Mouse (Mus musculus): Measurements from ENCODE around the gene Cldn20. TPM values are rescaled to one million over a fixed set of nuclear protein-coding genes. Genes with fewer than 3 reads are reported as not detected.
A peak's percentile ranks its signal among the peaks of the same experiment; 100 is the strongest.

The Cldn20 gene
- total RNA-seq, 2 experiments from 2014 or later: 1.4 to 1.8 TPM

DNA sequence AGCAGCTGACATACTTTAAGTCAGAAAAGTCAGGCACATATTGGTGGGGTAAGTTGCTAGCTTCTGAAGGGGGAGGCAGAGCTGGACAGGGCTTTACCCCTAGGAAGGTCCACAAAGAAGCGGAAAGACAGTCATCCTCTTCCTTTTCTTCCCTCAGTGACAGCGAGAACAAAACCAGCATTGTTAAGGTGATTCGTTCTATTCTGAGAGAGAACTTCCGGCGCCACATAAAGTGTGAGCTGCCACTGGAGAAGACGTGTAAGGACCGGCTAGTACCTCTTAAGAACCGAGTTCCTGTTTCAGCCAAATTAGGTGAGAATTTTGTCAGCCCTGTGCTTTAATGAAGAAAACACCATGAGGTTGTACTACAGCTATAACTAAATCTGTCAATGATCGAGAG, 15.9 kb upstream of the Cldn20 start:
- intact Hi-C loops (cut with DNase I): no loop called here
- no peak for DNase-seq (ENCODE audit: low spot score in 2 of 2)

DNA sequence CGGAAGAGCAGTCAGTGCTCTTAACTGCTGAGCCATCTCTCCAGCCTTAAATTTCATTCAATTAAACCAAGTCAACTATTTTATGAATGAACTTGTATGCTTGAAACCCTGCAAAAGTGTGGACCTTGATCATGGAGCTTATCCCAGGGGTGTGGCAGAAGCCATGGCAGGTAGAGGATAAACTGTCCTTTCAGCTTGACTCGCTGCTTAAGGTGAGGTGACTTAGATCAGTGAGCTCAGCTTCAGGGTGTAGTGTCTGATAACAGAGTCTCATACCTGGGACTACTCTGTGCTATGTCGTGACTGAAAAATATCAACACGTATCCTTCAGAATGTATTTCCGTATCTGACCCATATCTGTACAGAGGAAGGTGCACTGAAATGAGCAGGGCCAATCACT, 12.0 kb upstream of the Cldn20 start:
- intact Hi-C loops (cut with DNase I): no loop called here
- no peak for DNase-seq (ENCODE audit: low spot score in 2 of 2)

DNA sequence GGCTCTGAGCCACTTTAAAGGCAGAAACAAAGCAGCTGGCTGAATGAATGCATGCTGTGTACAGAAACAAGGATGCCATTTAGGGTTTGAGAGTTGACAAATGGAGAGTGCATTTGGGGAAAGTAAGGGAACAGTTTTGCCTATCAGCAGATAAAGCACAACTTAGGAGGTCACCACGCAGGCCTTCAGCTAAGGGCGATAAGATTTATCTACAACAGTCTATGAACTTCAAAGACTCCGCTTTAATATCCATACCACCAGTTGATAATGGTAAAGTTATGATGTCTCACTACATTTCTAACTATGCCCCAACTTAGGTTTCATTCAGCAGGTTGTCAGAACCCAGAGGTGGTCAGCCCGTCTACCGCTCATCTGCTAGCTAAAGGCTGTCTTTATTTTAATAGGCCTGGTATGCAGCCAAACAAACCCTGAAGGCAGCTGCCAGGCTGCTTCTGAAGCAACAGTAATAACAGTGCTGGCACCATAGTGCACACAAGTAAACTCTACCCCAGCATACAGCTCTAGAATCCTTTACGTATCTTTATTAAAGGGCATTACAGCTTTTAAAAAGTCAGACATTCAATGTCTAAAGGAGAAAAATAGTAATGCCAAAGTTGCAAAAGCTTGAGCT, 4.4 kb upstream of the Cldn20 start:
- DNase-seq (ENCODE audit: low spot score in 2 of 2): no peak

DNA sequence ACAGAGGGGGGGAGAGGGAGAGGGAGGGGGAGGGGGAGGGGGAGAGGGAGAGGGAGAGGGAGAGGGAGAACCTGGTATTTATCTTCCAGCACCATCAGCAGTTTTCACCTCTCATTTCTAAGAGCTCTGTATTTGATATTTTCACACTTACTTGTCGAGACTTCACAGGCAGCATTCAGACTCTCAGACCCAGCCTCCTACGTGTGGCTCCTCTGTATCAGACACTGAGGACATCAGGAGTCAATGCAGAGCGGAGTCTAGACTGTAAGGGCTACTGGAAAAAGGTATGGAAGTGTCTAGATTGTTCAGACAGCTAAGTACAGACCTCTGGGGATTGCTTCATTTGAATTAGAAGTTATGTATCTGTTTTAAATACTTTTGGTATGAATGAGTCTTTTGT, 2.8 kb upstream of the Cldn20 start:
- no peak for DNase-seq (ENCODE audit: low spot score in 2 of 2)
- intact Hi-C loops (cut with DNase I): no loop called here

More for the DNA sequence above, 4.4 kb upstream of the Cldn20 start:
- intact Hi-C loops (cut with DNase I): no loop called here

DNA sequence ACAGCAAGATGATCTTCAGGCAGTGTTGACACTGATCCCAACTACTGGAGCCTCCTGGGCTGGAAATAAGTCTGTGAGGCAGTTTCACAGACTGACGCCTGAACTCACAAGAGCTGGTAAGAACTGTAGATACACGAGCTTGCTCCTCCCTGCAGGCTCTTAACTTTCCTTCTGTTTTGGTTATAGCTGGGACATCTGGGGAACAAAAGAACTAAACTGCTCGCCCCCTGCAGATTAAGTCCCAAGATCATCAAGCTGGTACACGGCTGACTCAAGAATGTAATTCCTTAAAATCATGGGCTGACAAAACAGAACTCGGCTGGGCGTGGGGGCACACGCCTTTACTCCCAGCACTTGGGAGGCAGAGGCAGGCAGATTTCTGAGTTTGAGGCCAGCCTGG, 1.8 kb upstream of the Cldn20 start:
- DNase-seq (ENCODE audit: low spot score in 2 of 2): no peak
- intact Hi-C loops (cut with DNase I): no loop called here

DNA sequence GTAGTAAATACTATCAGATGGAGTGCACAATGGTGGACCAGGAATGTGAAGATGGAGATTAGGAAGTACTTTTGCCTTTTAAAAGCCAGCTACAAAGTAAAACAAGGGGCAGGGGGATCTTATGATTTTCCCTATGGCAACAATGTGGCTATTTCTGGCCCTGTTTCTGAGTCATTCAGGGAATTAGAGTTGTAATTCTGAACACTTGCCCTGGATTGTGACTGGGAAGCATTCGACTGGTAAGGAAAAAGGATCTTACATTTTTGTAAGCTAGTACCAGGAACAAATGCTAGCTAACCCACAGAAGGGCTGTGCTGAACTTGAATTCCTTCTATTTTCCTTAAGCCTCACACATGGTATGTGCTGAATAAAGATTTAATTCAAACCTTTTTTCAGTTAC, 713 bp upstream of the Cldn20 start:
- no peak for DNase-seq (ENCODE audit: low spot score in 2 of 2)
- intact Hi-C loops (cut with DNase I): no loop called here

DNA sequence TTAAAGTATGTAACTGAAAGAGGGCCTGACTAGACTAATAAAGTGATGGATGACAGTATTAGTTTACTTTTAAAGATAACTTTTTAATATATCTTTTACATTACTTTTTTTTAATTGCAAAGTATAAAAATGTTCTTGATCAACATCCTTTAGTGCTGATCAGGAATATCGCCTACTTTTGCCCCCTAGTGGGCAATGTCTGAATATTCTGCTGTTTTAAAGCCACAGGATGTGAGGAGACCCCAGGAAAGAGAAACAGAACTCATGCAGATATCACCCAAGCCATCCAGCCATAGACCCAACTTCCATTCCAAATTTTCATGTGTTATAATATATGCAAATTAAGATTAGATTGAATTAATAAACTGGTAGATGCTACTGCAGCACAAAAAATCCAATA, 1.1 kb downstream of the Cldn20 start:
- peak in 1 of 2 experiments; percentile 52 for DNase-seq (ENCODE audit: low spot score in 2 of 2)
- intact Hi-C loops (cut with DNase I): no loop called here

DNA sequence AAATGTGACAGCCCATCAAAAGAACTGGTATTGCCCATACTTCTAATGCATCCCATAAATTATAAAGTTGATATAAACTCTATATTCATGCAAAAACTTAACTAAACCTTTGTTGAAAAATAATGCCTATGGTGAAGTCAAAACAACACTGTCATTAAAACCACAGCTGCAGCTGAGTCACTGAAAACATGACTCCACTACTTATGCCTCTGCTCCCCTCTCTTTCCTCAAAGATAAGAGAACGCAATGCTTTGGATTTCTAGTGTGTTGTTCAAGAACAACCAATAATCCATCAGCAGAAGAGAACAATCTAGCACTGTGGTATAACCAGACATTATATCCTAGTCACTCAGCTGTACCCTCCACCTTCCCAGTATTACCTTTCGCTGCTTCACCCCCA, 8.0 kb downstream of the Cldn20 start:
- DNase-seq (ENCODE audit: low spot score in 2 of 2): no peak
- intact Hi-C loops (cut with DNase I): no loop called here

DNA sequence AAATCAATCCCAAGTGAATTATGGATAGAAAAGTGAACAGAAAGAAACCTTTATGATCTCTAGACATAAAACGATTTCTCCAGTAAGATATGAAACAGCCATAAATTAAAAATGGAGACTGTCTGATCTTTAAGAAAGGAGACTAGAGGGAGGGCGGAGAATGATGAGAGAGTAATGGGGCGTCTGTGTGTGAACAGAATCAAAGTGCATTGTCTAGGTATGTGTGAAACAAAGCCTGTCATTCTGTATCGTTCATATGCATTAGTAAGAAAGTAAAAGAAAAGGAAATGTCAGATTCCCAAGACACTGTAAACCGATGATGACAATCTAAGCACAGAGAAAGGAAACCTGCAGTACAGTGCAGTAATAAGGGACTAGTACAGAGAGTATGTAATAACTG, 8.7 kb downstream of the Cldn20 start:
- no peak for DNase-seq (ENCODE audit: low spot score in 2 of 2)
- intact Hi-C loops (cut with DNase I): no loop called here

DNA sequence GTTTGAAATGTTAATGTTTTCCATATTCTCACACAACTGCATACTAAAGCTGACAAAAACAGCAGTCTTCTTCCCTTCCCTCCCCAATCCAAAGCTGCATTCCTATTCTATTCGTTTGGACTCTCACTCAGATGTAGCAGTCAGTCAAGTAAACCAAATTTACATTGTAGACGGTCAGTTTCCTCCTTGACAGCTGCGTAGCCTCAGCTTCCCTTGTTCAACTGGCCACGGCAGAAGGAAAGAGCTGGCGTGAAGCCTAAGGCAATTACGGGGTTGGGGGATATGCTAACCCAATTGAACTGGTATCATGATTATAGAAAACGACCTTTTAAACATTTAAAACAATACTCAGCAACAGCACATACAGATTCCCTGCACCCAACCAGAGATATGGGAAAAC, 15.4 kb downstream of the Cldn20 start:
- no peak for DNase-seq (ENCODE audit: low spot score in 2 of 2)
- intact Hi-C loops (cut with DNase I): no loop called here

DNA sequence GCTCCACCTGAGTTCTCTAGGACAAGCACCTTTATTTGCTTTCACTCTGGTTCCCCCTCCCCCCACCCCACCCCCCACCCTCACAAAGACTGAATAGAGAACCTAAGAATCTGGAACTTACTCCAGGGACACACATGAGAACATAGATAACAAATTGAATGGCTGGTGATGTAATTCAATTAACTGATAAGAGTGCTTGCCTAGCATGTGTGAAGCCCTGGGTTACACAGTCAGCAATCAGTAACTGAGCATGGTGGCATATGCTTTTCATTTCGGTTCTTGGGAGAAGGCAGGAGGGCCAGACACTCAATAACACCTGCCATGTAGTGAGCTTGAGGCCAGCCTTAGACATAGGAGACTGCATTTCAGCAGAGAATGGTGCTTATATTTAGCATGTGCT, 23.9 kb downstream of the Cldn20 start:
- intact Hi-C loops (cut with DNase I): no loop called here
- no peak for DNase-seq (ENCODE audit: low spot score in 2 of 2)

DNA sequence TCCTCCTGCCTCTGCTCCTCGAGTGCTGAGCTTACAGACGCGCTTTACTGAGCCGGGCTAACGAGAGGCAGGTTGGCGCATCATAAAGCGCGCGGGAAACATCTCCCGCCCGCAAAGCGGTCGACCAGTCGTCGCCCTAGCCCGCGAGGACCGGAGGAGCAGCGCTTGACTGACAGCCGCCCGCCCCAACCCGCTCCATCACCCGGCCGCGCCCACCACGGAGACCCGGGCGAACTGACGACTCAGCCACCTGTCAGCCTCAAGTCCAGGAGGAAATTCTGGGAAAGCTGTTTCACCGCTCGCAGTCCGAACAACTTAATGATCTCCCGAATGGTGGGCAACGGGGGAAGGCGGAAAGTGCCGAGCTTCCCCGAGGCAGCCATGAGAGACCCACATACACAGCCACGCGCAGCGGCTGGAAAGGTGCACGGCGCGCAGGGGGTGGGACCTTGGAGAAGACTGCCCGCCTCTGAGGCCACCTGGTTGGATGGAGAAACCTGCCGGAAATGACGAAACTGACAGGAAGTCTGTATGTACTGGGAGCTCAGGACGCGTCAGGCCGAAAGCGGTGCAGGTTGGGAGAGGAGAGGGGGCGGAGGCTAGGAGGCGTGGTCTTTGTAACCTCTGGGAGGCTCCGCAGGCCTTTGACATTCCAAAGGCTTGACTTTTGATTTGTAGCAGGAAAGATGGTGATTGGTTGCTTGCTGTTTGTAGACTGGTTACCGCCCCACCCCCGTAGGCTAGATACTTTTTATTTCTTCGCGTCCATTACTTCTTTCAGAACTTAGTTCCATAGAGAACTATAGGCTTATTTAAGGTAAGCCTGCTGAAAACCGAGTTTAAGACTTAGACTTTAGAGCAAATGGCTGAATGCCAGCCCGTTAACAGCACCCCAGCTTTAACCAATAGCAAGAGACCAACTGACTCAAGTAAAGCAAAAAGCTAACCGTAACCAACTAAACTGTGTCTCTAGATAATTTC, 25.3 kb downstream of the Cldn20 start, which contains the start of gene Tfb1m:
TSS of gene Tfb1m (minus strand) at position 451 of the 981 bp plus-strand sequence.
- intact Hi-C loops (cut with DNase I): no loop called here

DNA sequence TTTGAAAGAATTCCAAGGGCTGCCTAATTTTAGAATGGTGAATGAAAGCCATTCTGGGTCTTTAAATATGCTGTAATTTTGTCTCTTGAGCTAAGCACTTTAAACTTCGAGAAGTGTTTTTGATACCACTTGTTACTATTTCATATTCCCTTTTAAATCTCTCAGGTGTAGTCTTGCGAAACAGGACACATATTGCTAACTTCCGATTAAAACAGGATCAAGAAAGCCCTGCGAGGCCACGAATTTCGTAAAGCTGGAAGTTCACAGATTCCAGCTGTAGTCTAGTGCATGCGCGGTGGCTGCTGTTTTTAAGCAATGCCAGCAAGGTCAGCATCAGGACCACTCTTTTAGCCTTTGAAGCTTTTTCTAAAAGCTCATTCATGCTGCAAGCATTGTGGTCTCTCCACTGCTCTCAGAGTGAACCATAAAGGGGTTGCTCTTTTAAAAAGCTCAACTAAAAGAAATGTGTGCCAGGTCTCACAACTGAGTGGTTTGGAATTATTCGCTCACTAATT, 26.1 kb downstream of the Cldn20 start:
- DNase-seq (ENCODE audit: low spot score in 2 of 2): no peak
- intact Hi-C loops (cut with DNase I): no loop called here

More for the DNA sequence above, 25.3 kb downstream of the Cldn20 start, which contains the start of gene Tfb1m:
- DNase-seq (ENCODE audit: low spot score in 2 of 2): peak; percentile 97 to 99

DNA sequence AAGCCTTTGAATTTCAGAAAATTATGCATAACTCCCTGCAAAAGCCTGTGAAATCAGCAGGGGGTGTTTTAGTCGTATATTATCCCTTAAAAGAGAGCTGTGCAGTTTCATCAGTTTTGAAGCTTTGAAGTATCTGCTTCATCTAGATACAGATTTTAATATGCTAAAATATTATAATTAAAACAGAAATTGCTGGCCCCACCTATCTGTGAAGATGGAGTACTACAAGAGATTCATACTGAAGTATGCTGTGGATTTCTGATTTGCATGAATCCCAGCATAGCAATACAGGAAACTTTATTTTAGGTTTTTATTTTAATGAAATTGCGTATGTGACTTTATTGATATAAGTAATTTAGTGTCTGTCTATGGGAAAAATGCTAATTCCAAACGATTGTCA, 28.2 kb downstream of the Cldn20 start:
- DNase-seq (ENCODE audit: low spot score in 2 of 2): peak; percentile 32 to 51
- intact Hi-C loops (cut with DNase I): no loop called here

DNA sequence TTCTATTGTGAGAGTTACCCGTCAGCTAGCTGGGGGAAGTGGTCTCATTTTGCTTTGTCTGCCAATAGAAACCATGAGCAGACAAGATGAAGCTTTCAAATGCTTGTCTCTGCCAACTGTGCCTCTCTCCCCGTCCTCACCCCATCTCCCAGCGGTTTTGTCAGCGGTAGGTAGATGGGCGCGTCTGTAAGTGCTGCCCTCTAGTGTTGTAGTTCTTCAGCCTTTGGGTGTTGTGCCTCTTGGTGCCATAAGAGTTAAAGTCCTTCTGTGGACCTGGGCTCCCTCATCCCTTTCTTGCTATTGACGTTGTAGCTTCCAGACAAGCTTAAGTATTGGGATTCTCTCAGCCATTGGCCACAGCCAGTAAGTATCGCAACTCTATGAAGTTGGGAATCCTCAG, 30.1 kb downstream of the Cldn20 start:
- DNase-seq (ENCODE audit: low spot score in 2 of 2): no peak
- intact Hi-C loops (cut with DNase I): no loop called here

DNA sequence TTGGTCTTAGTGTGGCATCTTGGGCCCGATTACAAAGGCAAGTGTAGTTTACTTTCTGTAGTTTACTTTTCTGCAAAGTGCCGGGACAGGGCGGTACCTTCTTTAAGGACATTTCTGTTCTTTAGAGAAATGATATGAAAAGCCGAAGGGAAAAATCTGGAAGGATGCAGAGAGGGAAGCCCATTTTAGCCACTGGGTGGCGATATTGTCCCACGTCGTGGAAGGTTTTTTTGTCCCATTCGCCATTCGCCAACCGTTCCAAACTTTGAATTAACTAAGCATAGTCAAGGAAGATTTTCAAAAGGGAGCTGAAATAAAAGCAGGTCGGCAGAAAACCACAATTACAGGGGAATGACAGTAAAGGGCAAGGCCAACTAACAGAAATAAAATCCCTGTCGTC, 38.5 kb downstream of the Cldn20 start:
- DNase-seq (ENCODE audit: low spot score in 2 of 2): peak; percentile 74 to 88
- intact Hi-C loops (cut with DNase I): loop anchor here (2.0 kb wide), 1 partner anchor 222 kb away; no protein-coding TSS in a partner anchor

Other genes starting within 250 kb of the Cldn20 start
- gene Tiam2, start 206.0 kb upstream of the Cldn20 start, total RNA-seq (2021): 10 to 100 TPM; 78.4 to 86.5 TPM
- 1 to 10 TPM; 6.2 to 7.2 TPM for gene Tfb1m, start 25.2 kb downstream of the Cldn20 start, total RNA-seq (2021)
- under 1 TPM; 0.20 to 0.23 TPM for gene Nox3, start 163.7 kb downstream of the Cldn20 start, total RNA-seq (2021)

Measured in left cerebral cortex, postnatal 14 days (tissue).